Mouse (Mus musculus) heart, postnatal 36 days (tissue): ENCODE results near the gene B2m. TPM values are rescaled to one million over a fixed set of nuclear protein-coding genes. Genes with fewer than 3 reads are reported as not detected.
A peak's percentile ranks its signal among the peaks of the same experiment; 100 is the strongest.

Experiments used
- DNase-seq, 2 experiments: peaks; one replicate each; pipeline ENCODE4 v3.0.0; 2021 to 2022
- intact Hi-C: fragments of 180-260 bp; cut with DNase I; formaldehyde crosslinking; loops from one replicate; pipeline ENCODE4 v1.15.1; 2025
- total RNA-seq, 2 experiments: library from RNA; stranded (reverse); gene quantifications; 2 replicates each; pipeline ENCODE4 v1.2.3; 2021

B2m gene
- total RNA-seq, 2 experiments from 2014 or later, result 162 to 248 TPM

GRCm38 (mm10) chr2:122148242-122148917, 894 bp downstream of the B2m start:
- DNase-seq, result peak; percentile 76 to 77
- intact Hi-C loops, result no loop called here

DNA sequence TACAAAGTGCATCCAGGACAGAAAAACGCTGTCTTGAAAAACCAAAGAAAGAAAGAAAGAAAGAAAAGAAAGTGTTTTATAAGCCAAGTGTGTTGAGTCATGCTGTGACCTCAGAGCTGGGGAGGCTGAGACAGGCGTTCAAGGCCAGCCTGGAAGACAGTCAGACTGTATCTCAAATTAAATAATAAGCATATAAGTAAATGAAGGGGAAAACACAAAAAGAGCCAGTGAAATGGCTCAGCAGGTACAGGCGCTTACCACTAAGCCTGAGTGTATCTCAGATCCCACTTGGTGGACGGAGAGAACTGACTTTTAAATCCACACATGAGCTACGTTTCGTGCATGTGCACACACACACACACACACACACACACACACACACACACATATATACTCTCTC, 1.8 kb downstream of the B2m start:
- no peak for DNase-seq
- intact Hi-C loops, result no loop called here

GRCm38 (mm10) chr2:122149716-122150115, 2.2 kb downstream of the B2m start:
- intact Hi-C loops, result no loop called here
- DNase-seq, result no peak

GRCm38 (mm10) chr2:122151221-122151620, 3.7 kb downstream of the B2m start:
- DNase-seq, result no peak
- intact Hi-C loops, result no loop called here

DNA sequence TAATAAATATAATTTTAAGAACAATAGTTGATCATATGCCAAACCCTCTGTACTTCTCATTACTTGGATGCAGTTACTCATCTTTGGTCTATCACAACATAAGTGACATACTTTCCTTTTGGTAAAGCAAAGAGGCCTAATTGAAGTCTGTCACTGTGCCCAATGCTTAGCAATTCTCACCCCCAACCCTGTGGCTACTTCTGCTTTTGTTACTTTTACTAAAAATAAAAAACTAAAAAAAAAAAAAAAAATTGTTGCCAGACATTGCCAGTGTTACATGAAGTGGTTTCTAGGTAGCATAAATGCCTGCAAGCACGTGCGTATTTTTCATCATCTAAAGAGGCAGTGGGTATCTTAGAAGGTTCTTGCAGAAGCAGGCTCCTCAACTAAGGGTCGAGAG, 5.4 kb downstream of the B2m start:
- intact Hi-C loops, result no loop called here
- no peak for DNase-seq

- intact Hi-C loops, result no loop called here
- no peak for DNase-seq
Measured at GRCm38 (mm10) chr2:122153681-122154365, 6.3 kb downstream of the B2m start.

GRCm38 (mm10) chr2:122154479-122154878, 7.0 kb downstream of the B2m start:
- no peak for DNase-seq
- intact Hi-C loops, result no loop called here

- intact Hi-C loops, result no loop called here
- no peak for DNase-seq
Measured at GRCm38 (mm10) chr2:122155292-122155691, 7.8 kb downstream of the B2m start.

GRCm38 (mm10) chr2:122156051-122156700, 8.7 kb downstream of the B2m start:
- DNase-seq, result no peak
- intact Hi-C loops, result no loop called here

GRCm38 (mm10) chr2:122157561-122157960, 10.1 kb downstream of the B2m start:
- DNase-seq, result no peak
- intact Hi-C loops, result no loop called here

DNA sequence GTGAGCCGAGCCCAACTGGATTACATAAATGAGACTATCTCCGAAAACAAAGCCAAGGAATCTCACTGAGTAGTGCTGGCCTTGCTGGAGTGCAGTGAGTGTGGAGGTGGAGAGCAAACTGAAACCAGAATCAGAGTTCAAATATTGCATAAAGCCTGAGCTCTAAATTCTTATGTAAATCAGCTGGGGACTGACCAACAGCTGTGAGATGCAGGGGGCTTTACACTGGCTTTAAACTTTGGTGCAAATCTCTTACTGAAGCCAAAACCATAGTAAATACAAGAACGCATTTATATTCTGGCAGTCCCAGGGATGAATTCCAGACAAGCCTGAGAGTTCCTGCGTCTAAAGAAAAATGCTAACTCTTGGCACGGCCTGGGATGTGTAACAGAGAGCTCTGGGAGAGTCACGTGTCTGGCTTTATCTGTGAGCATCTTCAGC, 10.9 kb downstream of the B2m start:
- intact Hi-C loops, result no loop called here
- DNase-seq, result no peak

DNA sequence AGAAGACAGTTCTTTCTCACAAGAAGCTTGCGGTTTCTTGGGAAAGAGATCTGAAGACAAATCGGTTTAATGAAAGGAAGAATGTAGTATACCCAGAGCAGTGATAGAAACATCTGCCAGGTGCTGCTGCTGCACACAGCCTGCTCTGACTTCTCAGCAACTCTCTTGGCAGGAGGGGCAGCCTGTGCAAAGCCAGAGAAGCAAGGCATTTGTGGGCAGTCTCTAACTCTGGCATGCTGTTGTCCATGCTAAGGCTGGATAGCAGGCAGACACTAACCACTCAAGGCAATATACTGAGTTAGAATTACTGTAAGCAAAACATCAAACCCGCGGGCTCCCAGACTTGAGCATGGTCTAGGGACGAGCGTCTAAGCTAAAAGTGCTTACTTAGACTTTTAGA, 12.2 kb downstream of the B2m start:
- intact Hi-C loops, result loop anchor here (1.0 to 2.0 kb wide), 3 partner anchors 13 to 89 kb away; partner anchors contain the start of genes B2m and Spg11

DNA sequence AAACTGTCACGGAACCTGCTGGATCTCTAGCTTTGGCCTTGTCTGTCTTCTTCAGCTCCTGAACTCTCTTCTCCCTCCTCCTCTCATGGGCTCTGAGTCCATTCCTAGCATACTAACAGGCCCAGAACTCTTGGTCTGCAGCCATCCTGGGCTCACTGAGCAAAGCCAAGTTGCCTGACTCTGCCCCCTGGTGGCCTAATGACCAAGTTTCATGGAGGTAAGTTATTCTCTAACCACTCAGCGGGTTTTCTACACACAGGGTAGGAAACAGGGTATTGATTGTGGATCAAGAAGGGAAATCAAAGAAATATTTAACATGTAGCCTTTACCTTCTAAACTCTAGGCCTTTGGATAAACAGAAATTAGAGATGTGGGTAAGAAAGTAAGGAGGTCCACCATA, 13.2 kb downstream of the B2m start, which contains the start of gene Trim69:
Gene Trim69 (plus strand): TSS at position 21 of the 400 bp plus-strand sequence.
- DNase-seq, result peak; percentile 84 to 89
- intact Hi-C loops, result loop anchor here (1.0 to 2.0 kb wide), 3 partner anchors 14 to 90 kb away; partner anchors contain the start of genes B2m and Spg11

More for the DNA sequence above, 12.2 kb downstream of the B2m start:
- DNase-seq, result no peak

GRCm38 (mm10) chr2:122161542-122161941, 14.1 kb downstream of the B2m start:
- intact Hi-C loops, result loop anchor here (2.0 kb wide), 2 partner anchors 15 to 43 kb away; partner anchors contain the start of genes B2m and Spg11
- DNase-seq, result no peak

DNA sequence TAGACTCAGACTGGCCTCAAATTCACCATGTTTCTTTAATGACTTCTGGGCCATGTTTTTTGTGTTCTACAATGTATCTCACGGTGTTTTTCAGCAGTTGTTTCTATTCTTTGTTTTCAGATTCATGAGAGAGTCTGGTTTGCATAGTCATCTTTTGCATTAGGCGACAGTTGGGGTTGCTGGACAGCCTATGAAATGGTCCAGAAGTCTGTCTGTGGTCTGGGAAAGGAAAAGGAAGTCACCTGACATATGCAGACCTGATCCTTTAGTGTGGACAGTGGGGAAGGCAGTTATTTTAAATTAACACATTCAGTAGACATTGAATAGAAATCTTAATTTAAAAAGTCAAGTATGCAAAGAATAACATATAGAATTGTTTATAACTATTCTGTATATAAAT, 15.0 kb downstream of the B2m start:
- no peak for DNase-seq

GRCm38 (mm10) chr2:122163430-122164195, 16.1 kb downstream of the B2m start:
- intact Hi-C loops, result no loop called here
- no peak for DNase-seq

More for the DNA sequence above, 15.0 kb downstream of the B2m start:
- intact Hi-C loops, result no loop called here

GRCm38 (mm10) chr2:122164293-122164692, 16.8 kb downstream of the B2m start:
- DNase-seq, result no peak
- intact Hi-C loops, result no loop called here

DNA sequence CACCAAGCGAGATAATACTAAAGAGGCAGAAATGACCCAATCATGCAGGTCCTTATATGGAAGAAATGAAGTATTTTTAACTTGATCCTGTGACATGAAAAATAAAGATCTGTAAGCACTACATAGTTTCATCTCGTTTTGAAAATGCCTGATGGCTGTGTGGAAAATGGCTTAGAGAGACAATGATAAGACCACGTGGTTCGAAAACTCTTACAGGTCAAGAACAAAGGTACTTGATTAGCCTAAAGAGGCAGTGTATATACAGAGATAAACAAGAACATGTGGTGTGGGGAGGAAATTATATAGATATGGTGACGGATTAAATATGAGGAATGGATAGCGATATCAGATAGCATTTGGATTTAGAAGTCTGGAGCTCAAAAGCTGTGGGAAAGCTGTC, 23.8 kb downstream of the B2m start:
- no peak for DNase-seq
- intact Hi-C loops, result no loop called here

- intact Hi-C loops, result no loop called here
- no peak for DNase-seq
Measured at GRCm38 (mm10) chr2:122172188-122172587, 24.7 kb downstream of the B2m start.

- no peak for DNase-seq
- intact Hi-C loops, result no loop called here
Measured at GRCm38 (mm10) chr2:122180051-122180822, 32.8 kb downstream of the B2m start.
